Mouse (Mus musculus) embryonic facial prominence, embryonic 15.5 days (tissue): ENCODE measurements around the gene Krt35. TPM values are rescaled to one million over a fixed set of nuclear protein-coding genes. Genes with fewer than 3 reads are reported as not detected.

Experiments
- ATAC-seq: fragments of 200-750 bp; cut with Nextera tagmentation; 2 replicates; pipeline ENCODE4 v1.8.0; 2017; ENCODE audit warnings: low read depth, moderate TSS enrichment; ENCODE audit not compliant: insufficient number of reproducible peaks, low FRiP score, low TSS enrichment
- H3K27ac ChIP-seq: fragments of 300-500 bp; sonication (generic); replicated peaks from 2 replicates; pipeline ENCODE4 v1.5.1; 2015; ENCODE audit warnings: mild to moderate bottlenecking, inconsistent platforms
- H3K27me3 ChIP-seq: fragments of 300-500 bp; sonication (generic); 2 replicates; pipeline ENCODE4 v1.6.1; 2015; ENCODE audit warnings: inconsistent platforms
- H3K36me3 ChIP-seq: fragments of 300-500 bp; sonication (generic); 2 replicates; pipeline ENCODE4 v1.6.1; 2015; ENCODE audit warnings: mild to moderate bottlenecking, inconsistent platforms
- H3K4me1 ChIP-seq: fragments of 300-500 bp; sonication (generic); 2 replicates; pipeline ENCODE4 v1.6.1; 2015; ENCODE audit warnings: inconsistent platforms
- H3K4me2 ChIP-seq: fragments of 300-500 bp; sonication (generic); replicated peaks from 2 replicates; pipeline ENCODE4 v1.6.1; 2015; ENCODE audit warnings: mild to moderate bottlenecking, inconsistent platforms
- H3K4me3 ChIP-seq: fragments of 300-500 bp; sonication (generic); replicated peaks from 2 replicates; pipeline ENCODE4 v1.5.1; 2015; ENCODE audit warnings: mild to moderate bottlenecking, inconsistent platforms
- H3K9ac ChIP-seq: fragments of 300-500 bp; sonication (generic); 2 replicates; pipeline ENCODE4 v1.6.1; 2015; ENCODE audit warnings: inconsistent platforms
- H3K9me3 ChIP-seq: fragments of 300-500 bp; sonication (generic); replicated peaks from 2 replicates; pipeline ENCODE4 v1.6.1; 2016; ENCODE audit warnings: inconsistent platforms
- WGBS: fragments of 180-500 bp; shearing (Covaris S2); methylation state at CpG from one replicate; pipeline ENCODE4 v1.1.7; 2015; 5-methylcytosine and 5-hydroxymethylcytosine counted together
- polyA plus RNA-seq: library from polyadenylated mRNA; unstranded; fragments of >200 nt; fragmentation: Nextera tagmentation; extraction: Ambion mirVana; gene quantifications from 2 replicates; pipeline ENCODE4 v1.2.1, GENCODE M21; 2015

The Krt35 gene
- polyA plus RNA-seq, 1 experiment from 2014 or later = 23.0 TPM

GRCm38 (mm10) chr11:100112935-100113741 lies 17.1 kb upstream of the Krt35 start:
- H3K27ac ChIP-seq = no peak overlapping the region
- no peak overlapping the region for H3K4me2 ChIP-seq
- no peak for ATAC-seq

GRCm38 (mm10) chr11:100105576-100106122 lies 9.6 kb upstream of the Krt35 start, which contains the start of gene Krt36:
Gene Krt36, minus strand, starts transcription at chr11:100105626.
- H3K27ac ChIP-seq = no peak within 1 kb of the TSS
- no peaks in the 10 kb centered on the region for H3K36me3 ChIP-seq
- no peak within 1 kb of the TSS for H3K9ac ChIP-seq
- no peak within 1 kb of the TSS for H3K4me2 ChIP-seq
- H3K9me3 ChIP-seq = no peaks in the 10 kb centered on the region
- H3K4me3 ChIP-seq = no peak within 1 kb of the TSS
- 84% methylated on average over 6 of the region's 6 CpGs for WGBS
- ATAC-seq = no peak
- no peaks in the 10 kb centered on the region for H3K27me3 ChIP-seq
- no peaks in the 10 kb centered on the region for H3K4me1 ChIP-seq

More at GRCm38 (mm10) chr11:100112935-100113741, 17.1 kb upstream of the Krt35 start:
- Histone ChIP-seq H3K36me3 (no peaks in the 10 kb centered on the region), H3K27me3 (no peaks in the 10 kb centered on the region), H3K9ac (no peak overlapping the region), H3K4me3 (no peak overlapping the region), H3K9me3 (no peaks in the 10 kb centered on the region), H3K4me1 (no peaks in the 10 kb centered on the region)
- 82% methylated on average over 11 of the region's 11 CpGs for WGBS

GRCm38 (mm10) chr11:100102693-100103429 lies 6.8 kb upstream of the Krt35 start:
- Histone ChIP-seq H3K4me3 (no peak overlapping the region), H3K9ac (no peak overlapping the region), H3K4me1 (no peaks in the 10 kb centered on the region), H3K4me2 (no peak overlapping the region), H3K27ac (no peak overlapping the region), H3K36me3 (no peaks in the 10 kb centered on the region), H3K9me3 (no peaks in the 10 kb centered on the region), H3K27me3 (no peaks in the 10 kb centered on the region)
- WGBS = 66% methylated on average over 15 of the region's 15 CpGs
- ATAC-seq = no peak

DNA sequence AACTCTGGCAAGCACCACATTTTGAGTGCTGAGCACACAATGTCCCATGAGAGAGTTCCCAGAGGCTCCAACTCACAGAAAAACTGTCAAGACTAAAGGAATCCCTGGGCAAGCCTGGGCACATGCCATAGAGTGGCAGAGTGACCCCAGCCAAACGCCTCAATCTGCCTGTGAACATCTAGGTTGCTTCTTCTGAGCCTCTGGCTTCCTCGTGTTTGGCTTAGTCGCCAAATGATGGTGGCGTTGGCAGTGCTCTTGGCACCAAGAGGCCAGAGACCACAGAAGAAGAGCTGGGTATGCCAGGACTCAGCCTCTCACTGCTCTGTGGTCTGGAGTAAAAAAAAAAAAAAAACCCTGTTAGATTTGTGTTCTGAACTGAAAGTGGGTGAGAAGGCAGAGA lies 4.3 kb upstream of the Krt35 start:
- WGBS = 63% methylated on average over 4 of the region's 4 CpGs
- Histone ChIP-seq H3K4me3 (no peak overlapping the region), H3K9me3 (no peaks in the 10 kb centered on the region), H3K27ac (no peak overlapping the region), H3K9ac (no peak overlapping the region), H3K36me3 (no peaks in the 10 kb centered on the region), H3K27me3 (no peaks in the 10 kb centered on the region), H3K4me1 (no peaks in the 10 kb centered on the region), H3K4me2 (no peak overlapping the region)
- no peak for ATAC-seq

DNA sequence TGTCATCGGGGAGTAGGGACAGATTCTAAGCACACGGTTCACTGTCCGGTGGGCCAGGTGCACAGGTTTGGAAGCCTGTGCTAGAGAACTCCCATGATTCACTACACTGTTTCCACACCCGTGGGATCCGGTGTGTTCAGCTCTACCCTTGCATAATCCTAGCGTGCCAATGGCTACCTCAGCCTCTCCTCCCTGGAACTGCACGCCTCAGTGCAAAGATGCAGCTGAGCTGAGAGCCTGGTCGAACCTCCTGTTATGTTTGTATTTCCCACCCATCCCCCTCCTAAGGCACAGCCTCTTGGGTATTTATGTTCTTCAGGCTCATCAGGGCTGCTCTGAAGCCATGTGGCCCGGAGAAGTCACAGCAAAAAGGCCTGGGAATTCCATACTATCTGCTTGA lies 1.8 kb upstream of the Krt35 start:
- Histone ChIP-seq H3K9ac (no peak overlapping the region), H3K4me1 (no peaks in the 10 kb centered on the region), H3K36me3 (no peaks in the 10 kb centered on the region), H3K9me3 (no peaks in the 10 kb centered on the region), H3K4me2 (no peak overlapping the region), H3K4me3 (no peak overlapping the region), H3K27me3 (no peaks in the 10 kb centered on the region), H3K27ac (no peak overlapping the region)
- 63% methylated on average over 9 of the region's 9 CpGs for WGBS
- no peak for ATAC-seq

DNA sequence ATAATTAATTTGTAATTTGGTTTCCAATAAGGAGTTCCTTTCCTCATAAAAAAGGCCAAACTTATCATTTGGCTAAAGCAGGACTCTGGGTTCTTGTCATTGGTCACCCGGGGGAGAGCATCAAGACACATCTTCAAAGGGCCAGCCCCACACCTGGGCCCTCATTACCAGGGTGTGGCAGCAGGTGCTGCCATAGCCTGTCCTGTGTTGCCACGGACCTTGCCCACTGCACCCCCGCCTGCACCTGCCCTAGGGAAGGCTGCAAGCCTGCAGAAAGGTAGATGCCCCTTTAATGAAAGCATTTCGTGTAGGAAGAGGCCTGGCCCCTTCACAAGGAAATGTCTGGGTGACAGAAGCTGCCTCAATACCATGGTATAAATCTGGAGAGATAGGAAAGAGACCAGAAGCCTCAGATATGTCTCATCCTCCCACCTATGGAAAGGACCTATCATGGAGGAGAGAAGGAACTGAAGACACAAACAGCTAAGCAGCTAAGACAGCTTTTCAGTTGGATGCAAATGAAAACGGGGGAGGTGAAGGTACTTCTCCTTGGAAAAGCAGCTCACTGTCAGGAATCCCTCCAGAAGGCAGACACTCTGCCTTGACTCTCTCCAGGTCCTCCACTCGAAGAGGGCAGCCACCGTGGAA lies 7.5 kb downstream of the Krt35 start:
- Histone ChIP-seq H3K27ac (no peak overlapping the region), H3K9me3 (no peaks in the 10 kb centered on the region), H3K36me3 (no peaks in the 10 kb centered on the region), H3K27me3 (no peaks in the 10 kb centered on the region), H3K4me2 (no peak overlapping the region), H3K4me3 (no peak overlapping the region), H3K9ac (no peak overlapping the region), H3K4me1 (no peaks in the 10 kb centered on the region)
- ATAC-seq = no peak
- WGBS = 66% methylated on average over 7 of the region's 7 CpGs

- no peaks in the 10 kb centered on the region for H3K9me3 ChIP-seq
- no peak within 1 kb of the TSS for H3K4me3 ChIP-seq
- WGBS = 90% methylated on average over 10 of the region's 10 CpGs
- no peaks in the 10 kb centered on the region for H3K36me3 ChIP-seq
- no peak within 1 kb of the TSS for H3K4me2 ChIP-seq
- no peak within 1 kb of the TSS for H3K9ac ChIP-seq
- no peaks in the 10 kb centered on the region for H3K4me1 ChIP-seq
- no peak for ATAC-seq
- no peak within 1 kb of the TSS for H3K27ac ChIP-seq
- no peaks in the 10 kb centered on the region for H3K27me3 ChIP-seq
Measured at GRCm38 (mm10) chr11:100087861-100088260, 8.2 kb downstream of the Krt35 start, which contains the start of gene Krt32. Gene Krt32, minus strand, starts transcription at chr11:100088226.

- Histone ChIP-seq H3K27me3 (no peaks in the 10 kb centered on the region), H3K27ac (peak overlapping the region; percentile 60), H3K4me3 (no peak overlapping the region), H3K9me3 (no peaks in the 10 kb centered on the region), H3K36me3 (no peaks in the 10 kb centered on the region), H3K4me2 (no peak overlapping the region), H3K9ac (no peak overlapping the region), H3K4me1 (0 out of 2 replicates have a peak, but pooled peaks cover 5% of the 10 kb centered on the region)
- peak; percentile 24; the same call in 1 of the 2 replicates for ATAC-seq
- 52% methylated on average over 1 of the region's 1 CpGs for WGBS
Measured at GRCm38 (mm10) chr11:100073873-100074272, 22.2 kb downstream of the Krt35 start.

GRCm38 (mm10) chr11:100067293-100068036 lies 28.6 kb downstream of the Krt35 start:
- H3K27ac ChIP-seq = peak overlapping the region; percentile 68
- 63% methylated on average over 17 of the region's 17 CpGs for WGBS

GRCm38 (mm10) chr11:100066236-100067010 lies 29.6 kb downstream of the Krt35 start:
- peak overlapping the region; percentile 48 for H3K27ac ChIP-seq
- H3K4me1 ChIP-seq = no peaks in the 10 kb centered on the region
- H3K27me3 ChIP-seq = no peaks in the 10 kb centered on the region
- no peak for ATAC-seq
- H3K36me3 ChIP-seq = no peaks in the 10 kb centered on the region
- no peak overlapping the region for H3K4me2 ChIP-seq
- no peak overlapping the region for H3K9ac ChIP-seq
- no peak overlapping the region for H3K4me3 ChIP-seq
- WGBS = 55% methylated on average over 12 of the region's 12 CpGs
- H3K9me3 ChIP-seq = no peaks in the 10 kb centered on the region

More at GRCm38 (mm10) chr11:100067293-100068036, 28.6 kb downstream of the Krt35 start:
- no peak overlapping the region for H3K9ac ChIP-seq
- H3K4me1 ChIP-seq = no peaks in the 10 kb centered on the region
- ATAC-seq = no peak
- no peaks in the 10 kb centered on the region for H3K9me3 ChIP-seq
- no peak overlapping the region for H3K4me2 ChIP-seq
- H3K36me3 ChIP-seq = no peaks in the 10 kb centered on the region
- no peaks in the 10 kb centered on the region for H3K27me3 ChIP-seq
- H3K4me3 ChIP-seq = no peak overlapping the region
